Comparison of ENCODE assay signal across 37 mouse cellular contexts in genomic region chr4:137350627-137351026, GRCm38 (mm10). TPM values are rescaled to one million over a fixed set of nuclear protein-coding genes. Genes with fewer than 3 reads are reported as not detected.
"Had no signal": no experiment of that assay in that cellular context is flagged by ENCODE, and none has a peak within 500 bp of the region (broad histone marks: within the 10 kb centered on the region; RNA-seq: fewer than 3 reads in every experiment).

No protein-coding gene starts in this region.

- H3K4me2 ChIP-seq: embryonic facial prominence, embryonic 12.5 days; embryonic facial prominence, embryonic 13.5 days; embryonic facial prominence, embryonic 15.5 days; forebrain, embryonic 12.5 days; forebrain, embryonic 13.5 days; forebrain, embryonic 15.5 days had no signal

- H3K27ac ChIP-seq: embryonic facial prominence, embryonic 10.5 days; embryonic facial prominence, embryonic 12.5 days; embryonic facial prominence, embryonic 13.5 days; embryonic facial prominence, embryonic 15.5 days; forebrain, embryonic 10.5 days; forebrain, embryonic 12.5 days; forebrain, embryonic 13.5 days; forebrain, embryonic 15.5 days; heart, adult 2 months had no signal

- H3K27me3 ChIP-seq: embryonic facial prominence, embryonic 12.5 days; embryonic facial prominence, embryonic 13.5 days; embryonic facial prominence, embryonic 15.5 days; forebrain, embryonic 12.5 days; forebrain, embryonic 13.5 days; forebrain, embryonic 15.5 days had no signal

- H3K9ac ChIP-seq: embryonic facial prominence, embryonic 12.5 days; embryonic facial prominence, embryonic 13.5 days; embryonic facial prominence, embryonic 15.5 days; forebrain, embryonic 12.5 days; forebrain, embryonic 13.5 days; forebrain, embryonic 15.5 days; forebrain, postnatal 0 days had no signal

- ATAC-seq: forebrain, embryonic 13.5 days; forebrain, embryonic 14.5 days; forebrain, embryonic 15.5 days; forebrain, embryonic 16.5 days; forebrain, postnatal 0 days had no signal

- H3K36me3 ChIP-seq: forebrain, embryonic 15.5 days had no signal

- DNase-seq: cerebellum, adult 2 months; cerebellum, adult 8-10 months; cerebellum, adult 9-10 months; cerebellum, adult 9-11 months; cerebellum, postnatal 10 days; cerebellum, postnatal 14 days; cerebellum, postnatal 25 days; cerebellum, postnatal 36 days; embryo, embryonic 11 days; forebrain, postnatal 0 days; gastrocnemius, postnatal 10 days; gastrocnemius, postnatal 14 days; gastrocnemius, postnatal 25 days; gastrocnemius, postnatal 36 days; heart, adult 18-20 months; heart, adult 2 months had no signal

- H3K9me3 ChIP-seq: embryonic facial prominence, embryonic 10.5 days; embryonic facial prominence, embryonic 12.5 days; embryonic facial prominence, embryonic 13.5 days; embryonic facial prominence, embryonic 15.5 days; forebrain, embryonic 10.5 days; forebrain, embryonic 12.5 days; forebrain, embryonic 13.5 days; forebrain, embryonic 15.5 days had no signal

- H3K4me3 ChIP-seq: embryonic facial prominence, embryonic 10.5 days; embryonic facial prominence, embryonic 12.5 days; embryonic facial prominence, embryonic 13.5 days; embryonic facial prominence, embryonic 15.5 days; erythroblast, embryonic 14.5 days; forebrain, embryonic 10.5 days; forebrain, embryonic 12.5 days; forebrain, embryonic 13.5 days; forebrain, embryonic 15.5 days; heart, adult 2 months had no signal

RNA-seq across cellular contexts. Expression of gene Cela3a, which starts 59.0 kb away (rescaled TPM):
- total RNA-seq: common myeloid progenitor, adult 5-6 weeks; forebrain, postnatal 0 days; gastrocnemius, adult 8-10 months; gastrocnemius, postnatal 10 days; gastrocnemius, postnatal 14 days; gastrocnemius, postnatal 25 days; gastrocnemius, postnatal 36 days; granulocyte monocyte progenitor cell, adult 5-6 weeks; heart, adult 18-20 months; heart, adult 2 months; heart, adult 8-10 months had no signal
- polyA plus RNA-seq: cerebellum, adult 2 months; cortical plate, adult 2 months; embryonic facial prominence, embryonic 10.5 days; embryonic facial prominence, embryonic 11.5 days; embryonic facial prominence, embryonic 12.5 days; embryonic facial prominence, embryonic 13.5 days; embryonic facial prominence, embryonic 14.5 days; embryonic facial prominence, embryonic 15.5 days; erythroblast, embryonic 14.5 days; forebrain, embryonic 10.5 days; forebrain, embryonic 11.5 days; forebrain, embryonic 12.5 days; forebrain, embryonic 13.5 days; forebrain, embryonic 14.5 days; forebrain, embryonic 15.5 days; forebrain, embryonic 16.5 days; forebrain, postnatal 0 days; frontal cortex, adult 2 months; gonadal fat pad, adult 2 months; heart, adult 2 months had no signal
